Mouse (Mus musculus): ENCODE results near the gene Vcl. TPM values are rescaled to one million over a fixed set of nuclear protein-coding genes. Genes with fewer than 3 reads are reported as not detected.

Gene Vcl
- 18.0 and 24.4 TPM in 2 replicates for polyA plus RNA-seq (2012; rRNA removed)

DNA sequence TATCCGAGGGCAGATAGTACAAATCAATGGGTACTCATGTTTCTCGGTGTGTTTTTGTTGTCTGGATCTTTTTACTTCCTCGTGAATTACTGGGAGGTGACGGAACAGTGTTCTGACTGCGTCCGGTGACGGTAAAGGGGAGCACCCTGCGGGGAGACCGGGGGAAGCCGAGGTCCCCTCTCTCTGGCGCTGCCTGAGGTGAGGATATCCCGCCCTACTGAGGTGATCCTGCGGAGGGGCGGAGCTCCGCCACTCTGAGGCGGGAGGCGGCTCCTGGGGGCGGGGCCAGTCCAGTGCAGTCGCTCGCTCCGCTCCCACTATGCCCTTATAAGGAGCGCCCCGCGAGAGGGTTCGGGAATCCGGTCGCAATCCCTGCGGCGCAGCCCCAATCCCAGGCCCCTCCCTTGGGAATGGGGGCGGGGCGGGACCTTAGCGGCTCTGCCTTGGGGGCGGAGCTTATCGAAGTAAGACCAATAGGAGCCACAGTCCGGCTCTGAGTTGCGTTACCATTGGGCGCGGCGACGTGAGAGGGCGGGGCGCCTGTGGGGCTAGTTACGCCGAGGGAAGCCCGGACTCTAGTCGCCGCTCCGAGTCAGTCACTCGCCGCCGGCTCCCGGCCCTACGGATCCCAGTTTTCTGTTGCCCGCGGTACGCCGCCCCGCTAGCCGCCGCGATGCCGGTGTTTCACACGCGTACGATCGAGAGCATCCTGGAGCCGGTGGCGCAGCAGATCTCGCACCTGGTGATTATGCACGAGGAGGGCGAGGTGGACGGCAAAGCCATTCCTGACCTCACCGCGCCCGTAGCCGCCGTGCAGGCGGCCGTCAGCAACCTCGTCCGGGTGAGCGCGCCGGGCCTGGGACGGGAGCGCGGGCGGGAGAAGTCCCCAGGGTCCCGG is at the start of gene Vcl:
Gene Vcl (plus strand): TSS at position 551 of the 898 bp plus-strand sequence.
- peak; percentile 76; the same call in 1 of the 2 replicates for TF ChIP-seq POLR2A (IDR thresholded peaks at IDR 0.05; ENCODE audit: borderline replicate concordance, extremely low read depth, insufficient read depth, insufficient read length, poor library complexity, severe bottlenecking)
- TF ChIP-seq CTCF (IDR thresholded peaks at IDR 0.05; ENCODE audit: borderline replicate concordance, extremely low read depth, insufficient read depth, insufficient read length): no peak
- peak; percentile 99 for DNase-seq (ENCODE audit: low read depth)

DNA sequence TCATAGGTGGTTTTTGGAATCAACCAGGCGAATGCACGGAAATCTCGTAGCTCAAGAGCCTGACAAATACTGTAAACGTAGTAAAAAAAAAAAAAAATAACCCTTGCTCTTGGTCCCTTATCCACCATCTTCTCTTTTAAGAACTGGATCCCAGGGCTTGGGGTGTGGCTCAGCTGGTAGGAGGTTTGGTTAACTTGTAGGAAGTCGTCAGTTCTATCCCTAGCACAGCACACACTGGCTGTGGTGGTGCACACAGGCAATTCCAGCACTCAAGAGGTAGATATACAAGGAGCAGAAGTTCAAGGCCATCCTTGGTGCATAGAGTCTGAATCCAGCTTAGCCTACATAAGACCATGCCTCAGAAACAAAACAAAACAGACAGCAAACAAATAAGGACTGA is 44.5 kb upstream of the Vcl start:
- TF ChIP-seq POLR2A (IDR thresholded peaks at IDR 0.05; ENCODE audit: borderline replicate concordance, extremely low read depth, insufficient read depth, insufficient read length, poor library complexity, severe bottlenecking): no peak
- no peak for TF ChIP-seq CTCF (IDR thresholded peaks at IDR 0.05; ENCODE audit: borderline replicate concordance, extremely low read depth, insufficient read depth, insufficient read length)

DNA sequence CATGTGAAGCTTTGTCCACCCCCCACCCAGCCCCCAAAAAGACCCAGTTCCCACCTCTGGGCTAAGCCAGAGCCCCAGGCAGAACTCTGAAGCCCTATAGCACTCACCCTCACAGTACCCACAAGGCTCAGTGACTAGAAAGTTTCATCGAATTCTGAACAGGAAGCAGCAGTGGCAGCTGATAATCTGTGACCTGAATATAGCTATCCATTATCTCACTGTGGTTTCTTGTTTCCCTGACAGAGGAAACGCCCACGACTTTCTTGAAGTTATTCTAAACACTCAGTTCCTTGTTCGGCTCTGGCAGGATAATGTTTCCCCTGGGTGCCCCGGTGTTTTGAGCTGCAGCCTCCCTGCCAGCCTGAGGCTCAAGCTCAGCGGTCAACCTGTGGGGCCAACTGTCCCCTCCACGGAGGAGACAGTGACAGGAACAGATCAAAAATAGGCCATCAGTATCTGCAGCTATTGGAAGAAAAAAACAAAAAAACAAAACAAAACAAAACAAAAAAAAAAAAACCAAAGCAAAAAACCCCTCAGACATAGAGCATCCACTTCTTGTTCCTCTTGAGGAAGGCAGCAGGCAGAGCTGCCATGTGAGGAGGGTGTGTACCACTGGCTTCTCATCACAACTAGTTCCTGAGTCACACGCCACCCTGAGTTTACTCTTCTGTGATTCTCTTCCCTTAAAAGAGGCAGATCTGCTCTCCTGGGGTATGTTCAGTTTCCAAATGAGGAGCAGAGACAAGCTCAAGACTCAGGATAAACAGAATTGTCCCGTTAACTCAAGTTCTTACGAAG is 43.9 kb upstream of the Vcl start:
- peak; percentile 36 for DNase-seq (ENCODE audit: low read depth)
- TF ChIP-seq POLR2A (IDR thresholded peaks at IDR 0.05; ENCODE audit: borderline replicate concordance, extremely low read depth, insufficient read depth, insufficient read length, poor library complexity, severe bottlenecking) (no peak), CTCF (IDR thresholded peaks at IDR 0.05; ENCODE audit: borderline replicate concordance, extremely low read depth, insufficient read depth, insufficient read length) (no peak)

More for the DNA sequence above, 44.5 kb upstream of the Vcl start:
- no peak for DNase-seq (ENCODE audit: low read depth)

DNA sequence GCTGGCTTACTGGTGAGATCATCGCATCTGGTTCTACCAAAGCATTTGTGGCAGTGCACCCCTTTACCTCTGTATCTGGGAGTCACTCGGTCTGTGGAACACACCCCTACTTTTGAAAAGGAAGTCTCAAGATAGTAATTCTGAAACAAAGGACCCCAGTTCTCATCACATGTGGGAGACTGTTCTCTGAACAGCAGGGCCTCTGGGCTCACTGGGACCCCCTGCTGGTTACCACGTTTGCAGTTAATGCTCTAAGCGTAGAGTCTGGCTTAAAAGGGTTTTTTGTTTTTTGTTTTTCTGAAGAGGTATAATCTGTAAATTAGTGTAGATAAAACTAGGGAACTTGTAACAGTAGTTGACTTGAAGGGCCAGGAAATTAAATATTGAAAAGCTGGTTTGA is 42.9 kb upstream of the Vcl start:
- peak; percentile 15 for DNase-seq (ENCODE audit: low read depth)

DNA sequence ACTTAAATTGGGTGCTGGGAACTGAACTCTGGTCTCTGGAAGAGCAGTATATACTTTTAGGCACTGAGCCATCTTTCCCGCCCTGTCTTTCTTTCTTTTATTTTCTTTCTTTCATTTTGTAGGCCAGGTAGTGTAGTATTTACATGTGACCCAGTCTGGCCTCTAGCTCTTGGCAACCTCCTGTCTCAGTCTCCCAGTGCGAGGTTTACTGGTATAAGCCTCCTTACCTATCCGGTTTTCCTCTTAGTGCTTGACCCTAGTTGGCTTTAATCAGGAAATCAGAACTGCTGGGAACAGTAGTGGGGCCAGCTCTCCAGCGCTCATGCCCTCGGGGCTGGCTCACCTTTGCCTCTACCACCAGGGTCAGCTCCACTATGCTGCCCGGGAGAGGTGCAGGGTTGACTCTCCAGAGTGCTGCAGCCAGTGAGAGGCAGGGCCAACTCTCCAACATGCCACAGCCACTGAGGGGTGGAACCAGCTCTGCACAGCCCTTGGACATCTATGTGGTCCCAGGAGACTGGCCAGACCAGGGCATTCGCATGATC is 41.6 kb upstream of the Vcl start:
- no peak for DNase-seq (ENCODE audit: low read depth)
- TF ChIP-seq POLR2A (IDR thresholded peaks at IDR 0.05; ENCODE audit: borderline replicate concordance, extremely low read depth, insufficient read depth, insufficient read length, poor library complexity, severe bottlenecking): no peak
- no peak for TF ChIP-seq CTCF (IDR thresholded peaks at IDR 0.05; ENCODE audit: borderline replicate concordance, extremely low read depth, insufficient read depth, insufficient read length)

More for the DNA sequence above, 42.9 kb upstream of the Vcl start:
- TF ChIP-seq POLR2A (IDR thresholded peaks at IDR 0.05; ENCODE audit: borderline replicate concordance, extremely low read depth, insufficient read depth, insufficient read length, poor library complexity, severe bottlenecking) (no peak), CTCF (IDR thresholded peaks at IDR 0.05; ENCODE audit: borderline replicate concordance, extremely low read depth, insufficient read depth, insufficient read length) (peak; percentile 33; the same call in 1 of the 2 replicates)

DNA sequence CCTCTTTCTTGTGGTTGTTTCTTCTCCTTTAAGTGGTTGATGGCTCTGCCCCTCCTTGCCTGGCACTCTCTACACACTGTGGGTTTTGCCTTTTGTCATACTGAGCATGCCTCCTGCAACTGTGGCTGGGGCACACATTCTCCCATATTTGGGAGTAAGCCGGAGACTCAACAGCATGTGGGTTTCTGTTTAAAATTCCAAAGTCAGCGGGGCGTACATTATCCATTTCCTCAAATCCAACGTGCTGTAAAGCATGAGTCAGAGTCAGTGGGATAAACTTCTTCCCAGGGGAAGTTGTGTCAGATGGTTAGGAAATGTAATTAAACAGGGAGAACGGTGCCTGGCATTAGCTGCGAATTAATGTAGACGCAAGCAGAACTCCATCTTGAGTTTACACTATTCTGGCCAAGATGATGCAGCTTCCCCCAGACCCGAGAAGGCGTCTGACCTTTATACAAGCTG is 37.2 kb upstream of the Vcl start:
- DNase-seq (ENCODE audit: low read depth): peak; percentile 83
- TF ChIP-seq CTCF (IDR thresholded peaks at IDR 0.05; ENCODE audit: borderline replicate concordance, extremely low read depth, insufficient read depth, insufficient read length) (no peak), POLR2A (IDR thresholded peaks at IDR 0.05; ENCODE audit: borderline replicate concordance, extremely low read depth, insufficient read depth, insufficient read length, poor library complexity, severe bottlenecking) (no peak)

DNA sequence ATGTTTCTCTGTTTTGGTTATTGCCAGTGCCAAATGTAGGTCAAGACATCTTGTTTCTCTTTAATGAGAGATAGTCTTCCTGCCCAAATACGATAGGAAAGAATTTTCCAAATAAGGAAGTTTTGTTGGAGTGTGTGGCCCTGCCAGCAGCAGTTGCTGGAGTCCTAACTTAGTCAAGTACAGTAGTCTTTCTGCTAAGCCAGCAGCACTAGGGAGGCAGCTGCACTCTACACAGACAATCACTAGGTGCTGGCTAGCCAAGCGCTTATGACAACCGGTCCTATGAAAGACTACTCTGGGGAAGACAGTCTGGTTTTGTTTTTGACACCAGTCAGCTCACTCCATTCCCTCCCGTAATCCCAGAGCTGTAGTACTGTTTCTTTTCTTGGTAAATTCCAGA is 35.4 kb upstream of the Vcl start:
- no peak for DNase-seq (ENCODE audit: low read depth)
- TF ChIP-seq POLR2A (IDR thresholded peaks at IDR 0.05; ENCODE audit: borderline replicate concordance, extremely low read depth, insufficient read depth, insufficient read length, poor library complexity, severe bottlenecking): no peak
- TF ChIP-seq CTCF (IDR thresholded peaks at IDR 0.05; ENCODE audit: borderline replicate concordance, extremely low read depth, insufficient read depth, insufficient read length): no peak

DNA sequence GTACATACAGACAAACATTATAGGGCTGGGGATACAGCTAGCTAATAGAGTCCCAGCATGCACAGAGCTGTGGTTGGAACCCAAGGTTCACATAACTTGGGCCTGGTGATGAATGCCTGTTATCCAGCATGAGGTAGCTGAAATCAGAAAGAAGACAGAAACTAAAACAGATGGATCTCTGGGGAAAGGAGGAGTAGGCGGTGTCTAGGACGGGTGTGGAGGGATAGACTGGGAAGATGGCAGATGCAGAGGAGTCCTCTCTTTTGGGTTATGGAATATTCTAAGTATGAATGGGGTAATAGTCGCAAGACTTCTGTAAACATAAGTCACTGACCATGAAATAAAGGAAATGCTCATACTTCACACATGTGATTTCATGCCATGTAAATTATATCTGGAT is 27.9 kb upstream of the Vcl start:
- TF ChIP-seq CTCF (IDR thresholded peaks at IDR 0.05; ENCODE audit: borderline replicate concordance, extremely low read depth, insufficient read depth, insufficient read length) (no peak), POLR2A (IDR thresholded peaks at IDR 0.05; ENCODE audit: borderline replicate concordance, extremely low read depth, insufficient read depth, insufficient read length, poor library complexity, severe bottlenecking) (no peak)
- no peak for DNase-seq (ENCODE audit: low read depth)

DNA sequence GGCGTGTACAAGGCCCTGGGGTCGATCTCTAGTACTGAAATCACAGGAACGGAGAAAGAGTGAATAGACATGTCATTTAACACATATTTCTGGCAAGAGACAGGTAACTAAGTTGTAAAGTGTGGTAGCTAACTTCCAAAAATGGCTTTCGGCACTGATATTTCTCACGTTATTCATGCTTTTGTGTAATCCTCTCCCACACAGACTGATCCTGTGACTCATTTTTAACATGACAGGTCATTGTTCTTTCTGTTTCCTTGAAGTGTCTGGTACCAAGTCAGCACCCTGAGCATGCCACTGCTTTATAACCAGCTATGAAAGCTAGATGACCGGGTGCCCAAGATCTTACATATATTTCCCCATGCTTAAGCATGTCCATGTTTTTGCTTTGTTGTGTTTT is 26.1 kb upstream of the Vcl start:
- TF ChIP-seq CTCF (IDR thresholded peaks at IDR 0.05; ENCODE audit: borderline replicate concordance, extremely low read depth, insufficient read depth, insufficient read length): no peak
- no peak for TF ChIP-seq POLR2A (IDR thresholded peaks at IDR 0.05; ENCODE audit: borderline replicate concordance, extremely low read depth, insufficient read depth, insufficient read length, poor library complexity, severe bottlenecking)
- no peak for DNase-seq (ENCODE audit: low read depth)

DNA sequence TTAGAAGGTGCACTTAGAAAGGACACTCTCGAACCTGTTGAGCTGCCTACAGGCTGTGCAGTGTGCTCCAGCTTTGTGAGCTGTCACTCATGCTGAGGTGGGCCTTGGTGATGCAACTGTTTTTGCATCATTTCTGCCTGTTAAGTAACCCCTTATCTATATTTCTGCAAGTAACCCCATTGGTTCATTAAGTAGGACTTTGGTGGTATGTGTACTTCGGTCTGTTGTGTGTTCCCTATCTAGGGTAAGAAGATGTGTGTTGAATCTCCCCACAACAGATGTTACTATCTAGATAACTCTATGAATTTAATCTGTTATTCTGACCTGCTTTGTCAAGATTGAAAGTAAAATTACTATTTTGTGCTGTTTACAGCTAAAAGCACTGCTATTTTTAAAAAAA is 17.4 kb upstream of the Vcl start:
- DNase-seq (ENCODE audit: low read depth): no peak
- TF ChIP-seq CTCF (IDR thresholded peaks at IDR 0.05; ENCODE audit: borderline replicate concordance, extremely low read depth, insufficient read depth, insufficient read length): no peak
- no peak for TF ChIP-seq POLR2A (IDR thresholded peaks at IDR 0.05; ENCODE audit: borderline replicate concordance, extremely low read depth, insufficient read depth, insufficient read length, poor library complexity, severe bottlenecking)

DNA sequence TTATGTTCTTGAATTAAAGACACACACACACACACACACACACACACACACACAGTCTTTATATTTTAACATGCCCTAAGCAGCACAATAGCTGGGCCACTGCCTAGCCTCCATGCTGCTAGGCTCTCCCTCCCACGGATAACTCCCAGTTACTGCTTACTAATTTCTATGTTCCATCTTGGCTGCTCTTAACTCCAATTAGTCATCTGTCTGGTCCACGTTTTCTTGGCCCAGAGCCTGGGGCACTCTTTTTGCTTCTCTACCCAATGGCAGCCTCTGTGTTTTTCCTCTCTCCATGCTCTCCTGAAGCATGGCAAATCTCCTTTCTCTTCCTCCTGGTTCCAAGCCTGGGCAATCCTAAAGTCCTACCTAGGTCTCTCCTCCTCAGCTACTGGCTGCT is 14.8 kb upstream of the Vcl start:
- TF ChIP-seq POLR2A (IDR thresholded peaks at IDR 0.05; ENCODE audit: borderline replicate concordance, extremely low read depth, insufficient read depth, insufficient read length, poor library complexity, severe bottlenecking) (no peak), CTCF (IDR thresholded peaks at IDR 0.05; ENCODE audit: borderline replicate concordance, extremely low read depth, insufficient read depth, insufficient read length) (no peak)
- DNase-seq (ENCODE audit: low read depth): peak; percentile 79
